Mouse (Mus musculus) liver, embryonic 11.5 days (tissue): Measurements from ENCODE around the gene Fam117a. TPM values are rescaled to one million over a fixed set of nuclear protein-coding genes. Genes with fewer than 3 reads are reported as not detected.

Source experiments
- ATAC-seq: fragments of 200-750 bp; cut with Nextera tagmentation; replicated peaks from 2 replicates; pipeline ENCODE4 v1.8.0; 2017; ENCODE audit warnings: moderate number of reproducible peaks, mild to moderate bottlenecking, moderate TSS enrichment, moderate library complexity; ENCODE audit not compliant: low FRiP score
- DNase-seq: peaks from one replicate; pipeline ENCODE4 v3.0.0-alpha.2; 2017; ENCODE audit warnings: low spot score
- H3K27ac ChIP-seq: fragments of 300-500 bp; sonication (generic); 2 replicates; pipeline ENCODE4 v1.5.1; 2014; ENCODE audit warnings: mild to moderate bottlenecking, low read depth, low read length, control low read depth
- H3K27me3 ChIP-seq: fragments of 300-500 bp; sonication (generic); replicated peaks from 2 replicates; pipeline ENCODE4 v1.6.1; 2014; ENCODE audit warnings: low read length, mixed read lengths; ENCODE audit not compliant: control insufficient read depth, insufficient read depth
- H3K36me3 ChIP-seq: fragments of 300-500 bp; sonication (generic); 2 replicates; pipeline ENCODE4 v1.6.1; 2014; ENCODE audit warnings: mild to moderate bottlenecking, low read length, moderate library complexity, mixed read lengths; ENCODE audit not compliant: control insufficient read depth, insufficient read depth
- H3K4me1 ChIP-seq: fragments of 300-500 bp; sonication (generic); replicated peaks from 2 replicates; pipeline ENCODE4 v1.6.1; 2014; ENCODE audit warnings: low read length, mixed read lengths; ENCODE audit not compliant: control insufficient read depth, insufficient read depth
- H3K4me2 ChIP-seq: fragments of 300-500 bp; sonication (generic); 2 replicates; pipeline ENCODE4 v1.6.1; 2014; ENCODE audit warnings: mild to moderate bottlenecking, control low read depth, moderate library complexity
- H3K4me3 ChIP-seq: fragments of 300-500 bp; sonication (generic); 2 replicates; pipeline ENCODE4 v1.5.1; 2014; ENCODE audit warnings: low read depth, low read length, control low read depth
- H3K9ac ChIP-seq: fragments of 300-500 bp; sonication (generic); 2 replicates; pipeline ENCODE4 v1.6.1; 2014; ENCODE audit warnings: low read depth, low read length, control low read depth
- H3K9me3 ChIP-seq: fragments of 300-500 bp; sonication (generic); 2 replicates; pipeline ENCODE4 v1.6.1; 2016; ENCODE audit warnings: low read length, inconsistent platforms, mixed read lengths; ENCODE audit not compliant: control insufficient read depth
- WGBS: fragments of 180-500 bp; shearing (Covaris S2); extraction: QIAGEN DNeasy Blood & Tissue Kit; methylation state at CpG from one replicate; pipeline ENCODE4 v1.1.7; 2014; 5-methylcytosine and 5-hydroxymethylcytosine counted together
- polyA plus RNA-seq: library from polyadenylated mRNA; unstranded; fragments of >200 nt; fragmentation: Nextera tagmentation; extraction: Ambion mirVana; gene quantifications from 2 replicates; pipeline ENCODE4 v1.2.1, GENCODE M21; 2014

Fam117a gene
- polyA plus RNA-seq, 1 experiment from 2014 or later: 44.9 TPM

DNA sequence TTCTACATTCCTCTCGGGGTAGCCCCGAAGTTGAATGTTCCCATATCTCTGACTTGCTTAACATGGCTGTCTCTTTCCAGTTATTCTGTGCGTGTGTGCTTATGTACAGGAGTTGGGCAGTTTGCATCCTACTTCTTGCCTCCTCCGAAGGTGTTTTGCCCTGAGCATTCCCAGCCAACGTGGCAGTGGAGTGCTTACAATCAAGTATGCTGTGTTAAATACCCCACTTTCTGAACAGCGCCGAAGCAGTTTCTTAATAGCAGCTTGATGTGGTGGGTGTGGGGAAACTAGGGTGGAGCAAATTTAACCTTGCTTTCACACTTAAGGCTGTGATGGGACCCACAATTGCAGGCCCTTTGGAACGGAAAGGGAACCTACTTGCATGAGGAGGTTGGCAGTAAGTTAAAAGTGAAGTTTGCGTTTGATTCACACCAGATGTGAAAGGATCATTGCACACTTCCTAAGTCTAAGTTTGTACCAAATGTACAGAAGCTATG lies 1.1 kb downstream of the Fam117a start:
- Histone ChIP-seq H3K27ac (peak overlapping the region; percentile 97), H3K4me2 (peak overlapping the region; percentile 87)
- DNase-seq: no peak

DNA sequence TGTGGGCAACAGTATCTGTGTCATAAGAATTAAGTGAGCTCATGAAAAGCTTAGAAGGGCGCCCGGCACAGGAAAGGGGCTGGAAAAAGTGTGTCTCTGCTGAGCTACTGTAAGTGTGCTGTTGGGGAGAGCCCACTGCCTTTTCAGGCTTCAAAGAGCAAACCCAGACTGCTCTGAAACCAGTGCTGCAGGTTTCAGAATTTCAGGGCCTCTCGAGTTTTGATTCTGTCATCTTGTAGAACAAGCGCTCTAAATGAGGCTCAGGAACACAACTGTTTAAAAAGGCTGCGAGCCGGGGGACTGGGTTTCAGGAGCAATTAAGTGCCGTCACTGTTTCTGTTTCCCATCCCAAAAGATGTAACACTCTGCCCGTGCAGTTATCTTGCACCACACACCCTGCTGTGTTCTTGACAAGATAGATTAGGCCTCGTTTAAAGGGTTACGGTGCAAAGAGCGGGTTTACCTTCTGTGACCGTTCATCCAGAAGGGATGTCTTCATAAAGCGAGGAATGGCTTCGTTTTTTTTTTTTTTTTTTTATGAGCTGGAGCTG lies 2.7 kb downstream of the Fam117a start:
- Histone ChIP-seq H3K9ac (peak overlapping the region; percentile 91), H3K27me3 (no peaks in the 10 kb centered on the region), H3K36me3 (no peaks in the 10 kb centered on the region), H3K4me3 (peak overlapping the region; percentile 82), H3K9me3 (no peaks in the 10 kb centered on the region), H3K4me1 (peaks cover 64% of the 10 kb centered on the region), H3K27ac (peak overlapping the region; percentile 97), H3K4me2 (peak overlapping the region; percentile 87)
- ATAC-seq (peak; percentile 76), DNase-seq (peak; percentile 67)
- 13% methylated on average over 14 of the region's 14 CpGs for WGBS

More for the DNA sequence above, 1.1 kb downstream of the Fam117a start:
- Histone ChIP-seq H3K4me3 (peak overlapping the region; percentile 82), H3K9me3 (no peaks in the 10 kb centered on the region), H3K9ac (peak overlapping the region; percentile 91), H3K27me3 (no peaks in the 10 kb centered on the region), H3K4me1 (peaks cover 54% of the 10 kb centered on the region), H3K36me3 (no peaks in the 10 kb centered on the region)
- 14% methylated on average over 9 of the region's 9 CpGs for WGBS
- ATAC-seq: no peak

DNA sequence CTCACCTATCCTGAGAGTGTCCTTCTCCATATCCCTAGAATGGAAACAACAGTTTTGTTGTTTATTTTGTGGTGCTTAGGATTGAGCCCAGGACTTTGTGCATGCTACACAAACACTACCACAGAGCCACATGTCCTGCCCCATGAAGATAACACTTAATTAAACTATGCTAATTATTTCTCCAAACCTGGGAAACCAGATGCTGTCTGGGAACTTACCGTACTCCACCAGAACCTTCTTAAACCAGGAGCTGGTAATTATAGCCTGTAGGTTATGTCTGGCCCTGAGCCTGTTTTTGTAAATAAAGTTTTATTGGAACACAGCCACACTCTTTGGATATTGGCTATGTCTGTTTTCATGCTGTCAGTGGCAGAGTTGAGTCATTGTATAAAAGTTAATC lies 3.4 kb downstream of the Fam117a start:
- Histone ChIP-seq H3K9me3 (no peaks in the 10 kb centered on the region), H3K4me1 (peaks cover 63% of the 10 kb centered on the region), H3K27ac (peak overlapping the region; percentile 97), H3K4me3 (peak overlapping the region; percentile 82), H3K27me3 (no peaks in the 10 kb centered on the region), H3K4me2 (peak overlapping the region; percentile 87), H3K9ac (peak overlapping the region; percentile 60), H3K36me3 (no peaks in the 10 kb centered on the region)
- DNase-seq (no peak), ATAC-seq (no peak)
- 68% methylated on average over 1 of the region's 1 CpGs for WGBS

DNA sequence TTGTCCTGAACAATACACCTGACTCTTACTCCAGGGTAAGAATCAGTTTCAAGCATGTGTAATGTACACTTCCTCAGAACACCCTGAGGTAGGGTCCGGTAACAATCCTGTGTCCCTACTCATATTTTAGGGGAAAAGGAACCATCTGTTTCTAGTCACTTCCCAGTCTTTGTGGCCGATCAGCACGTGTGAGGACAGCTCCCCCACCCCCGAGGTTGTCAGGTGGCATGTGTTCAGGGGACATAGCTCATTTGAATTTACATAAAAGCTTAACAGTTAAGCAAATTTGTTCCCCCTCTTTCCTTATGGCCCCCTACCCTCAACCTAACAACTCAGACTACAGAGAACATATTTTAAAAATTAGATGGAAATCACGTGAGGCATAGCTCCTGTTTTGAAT lies 3.8 kb downstream of the Fam117a start:
- ATAC-seq: no peak
- H3K36me3 ChIP-seq: no peaks in the 10 kb centered on the region
- no peaks in the 10 kb centered on the region for H3K9me3 ChIP-seq
- peaks cover 63% of the 10 kb centered on the region for H3K4me1 ChIP-seq
- peak overlapping the region; percentile 87 for H3K4me2 ChIP-seq
- H3K4me3 ChIP-seq: peak overlapping the region; percentile 82
- H3K9ac ChIP-seq: peak overlapping the region; percentile 60
- H3K27ac ChIP-seq: no peak overlapping the region
- H3K27me3 ChIP-seq: no peaks in the 10 kb centered on the region
- WGBS: 51% methylated on average over 5 of the region's 5 CpGs
- no peak for DNase-seq

- WGBS: 74% methylated on average over 4 of the region's 4 CpGs
- no peak overlapping the region; the same call in 1 of the 2 replicates for H3K4me3 ChIP-seq
- peaks cover 8% of the 10 kb centered on the region; the same call in 1 of the 2 replicates for H3K36me3 ChIP-seq
- DNase-seq: no peak
- peak overlapping the region; percentile 87 for H3K4me2 ChIP-seq
- H3K27me3 ChIP-seq: no peaks in the 10 kb centered on the region
- no peak overlapping the region for H3K27ac ChIP-seq
- H3K9me3 ChIP-seq: no peaks in the 10 kb centered on the region
- peaks cover 53% of the 10 kb centered on the region for H3K4me1 ChIP-seq
- no peak for ATAC-seq
- no peak overlapping the region; the same call in 1 of the 2 replicates for H3K9ac ChIP-seq
These were observed 6.4 kb downstream of the Fam117a start for GRCm38 (mm10) chr11:95343180-95343579.

DNA sequence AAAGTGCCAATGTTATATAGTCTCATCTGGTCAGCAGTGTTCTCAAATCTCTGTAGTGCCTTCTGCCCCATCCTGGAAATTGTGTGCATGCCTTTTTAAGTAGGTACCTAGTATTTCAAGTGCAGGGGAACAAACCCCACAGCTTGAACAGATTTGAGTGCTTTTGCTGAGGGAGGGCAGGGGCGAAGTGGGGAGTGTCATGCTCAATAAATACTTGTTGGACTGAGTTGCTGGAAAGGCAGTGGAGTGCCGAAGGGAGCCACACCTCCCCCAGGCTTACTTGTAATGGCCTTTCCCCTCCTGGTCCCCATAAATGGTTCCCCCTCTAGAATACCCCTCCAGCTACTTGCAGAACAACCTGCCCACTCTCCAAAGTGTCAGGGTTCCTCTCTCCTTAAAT lies 7.4 kb downstream of the Fam117a start:
- H3K4me1 ChIP-seq: peaks cover 45% of the 10 kb centered on the region
- no peak overlapping the region for H3K4me3 ChIP-seq
- no peak overlapping the region for H3K27ac ChIP-seq
- ATAC-seq: no peak
- 87% methylated on average over 2 of the region's 2 CpGs for WGBS
- H3K9me3 ChIP-seq: no peaks in the 10 kb centered on the region
- H3K36me3 ChIP-seq: peaks cover 12% of the 10 kb centered on the region; the same call in 1 of the 2 replicates
- no peak overlapping the region; the same call in 1 of the 2 replicates for H3K4me2 ChIP-seq
- no peaks in the 10 kb centered on the region for H3K27me3 ChIP-seq
- no peak overlapping the region for H3K9ac ChIP-seq
- DNase-seq: no peak

- 62% methylated on average over 6 of the region's 6 CpGs for WGBS
These were observed 13.5 kb downstream of the Fam117a start for GRCm38 (mm10) chr11:95350289-95350688.

GRCm38 (mm10) chr11:95350960-95351359 lies 14.1 kb downstream of the Fam117a start:
- H3K9ac ChIP-seq: no peak overlapping the region
- H3K27ac ChIP-seq: no peak overlapping the region
- no peak overlapping the region for H3K4me2 ChIP-seq
- no peaks in the 10 kb centered on the region for H3K27me3 ChIP-seq
- 75% methylated on average over 3 of the region's 3 CpGs for WGBS
- no peak for ATAC-seq
- peaks cover 28% of the 10 kb centered on the region for H3K4me1 ChIP-seq
- no peak overlapping the region for H3K4me3 ChIP-seq
- H3K9me3 ChIP-seq: no peaks in the 10 kb centered on the region
- DNase-seq: no peak
- H3K36me3 ChIP-seq: peaks cover 15% of the 10 kb centered on the region; the same call in 1 of the 2 replicates

More at GRCm38 (mm10) chr11:95350289-95350688, 13.5 kb downstream of the Fam117a start:
- Histone ChIP-seq H3K27me3 (no peaks in the 10 kb centered on the region), H3K4me3 (no peak overlapping the region), H3K27ac (no peak overlapping the region), H3K36me3 (peaks cover 15% of the 10 kb centered on the region; the same call in 1 of the 2 replicates), H3K9ac (no peak overlapping the region), H3K4me2 (no peak overlapping the region), H3K9me3 (no peaks in the 10 kb centered on the region), H3K4me1 (peaks cover 22% of the 10 kb centered on the region)
- DNase-seq (no peak), ATAC-seq (no peak)

DNA sequence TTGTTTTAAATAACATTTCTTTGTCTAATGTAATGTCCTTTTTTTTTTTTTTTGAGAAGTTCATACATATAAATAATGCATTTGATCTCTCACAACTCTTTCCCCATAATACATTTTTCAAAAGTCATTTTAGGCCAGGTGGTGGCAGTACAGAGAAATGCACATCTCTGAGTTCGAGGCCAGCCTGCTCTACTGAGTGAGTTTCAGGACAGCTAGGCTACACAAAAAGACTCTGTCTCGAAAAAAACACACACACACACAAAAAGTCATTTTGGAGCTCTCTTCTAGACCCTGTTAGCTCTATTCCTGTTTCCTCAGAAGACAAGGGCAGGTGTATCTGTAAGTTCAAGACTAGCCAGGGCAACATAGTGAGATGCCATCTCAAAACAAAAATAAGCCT lies 15.9 kb downstream of the Fam117a start:
- no peaks in the 10 kb centered on the region for H3K27me3 ChIP-seq
- no peak overlapping the region for H3K27ac ChIP-seq
- ATAC-seq: no peak
- H3K9ac ChIP-seq: no peak overlapping the region
- no peak for DNase-seq
- H3K4me1 ChIP-seq: peaks cover 40% of the 10 kb centered on the region
- WGBS: 82% methylated on average over 2 of the region's 2 CpGs
- H3K4me3 ChIP-seq: no peak overlapping the region
- peaks cover 9% of the 10 kb centered on the region; the same call in 1 of the 2 replicates for H3K36me3 ChIP-seq
- H3K4me2 ChIP-seq: no peak overlapping the region
- H3K9me3 ChIP-seq: no peaks in the 10 kb centered on the region
